Comparison of ENCODE assay signal across 8 mouse cellular contexts in genomic region chr5:35894295-35895047, GRCm38 (mm10). TPM values are rescaled to one million over a fixed set of nuclear protein-coding genes. Genes with fewer than 3 reads are reported as not detected.
DNase-seq lines count a peak whose midpoint lies in the region; ATAC-seq and TF ChIP-seq lines count a peak whose summit lies in the region.

No protein-coding gene starts in this region.

- ATAC-seq in forebrain, embryonic 14.5 days, result no peak
- peak; percentile 2; the same call in 1 of the 2 replicates for ATAC-seq in hindbrain, embryonic 12.5 days (ENCODE audit: low FRiP score)
- no peak for ATAC-seq in limb, embryonic 15.5 days (ENCODE audit: insufficient number of reproducible peaks, low FRiP score, low TSS enrichment, low read depth)
- peak; percentile 7; the same call in 1 of the 2 replicates for ATAC-seq in neural tube, embryonic 13.5 days (ENCODE audit: low read depth)

- peak overlapping the region; percentile 83 for H3K4me2 ChIP-seq in forebrain, embryonic 14.5 days (ENCODE audit: low read length)
- peak overlapping the region; percentile 90 for H3K4me2 ChIP-seq in hindbrain, embryonic 12.5 days (replicated peaks)
- H3K4me2 ChIP-seq in limb, embryonic 15.5 days, result peak overlapping the region; percentile 83
- H3K4me2 ChIP-seq in neural tube, embryonic 13.5 days, result peak overlapping the region; percentile 95

- H3K9me3 ChIP-seq in forebrain, embryonic 14.5 days (replicated peaks; ENCODE audit: control insufficient read depth, low read length), result no peaks in the 10 kb centered on the region
- no peaks in the 10 kb centered on the region for H3K9me3 ChIP-seq in hindbrain, embryonic 12.5 days (replicated peaks)
- no peaks in the 10 kb centered on the region for H3K9me3 ChIP-seq in limb, embryonic 15.5 days
- H3K9me3 ChIP-seq in neural tube, embryonic 13.5 days, result no peaks in the 10 kb centered on the region

- TF ChIP-seq POLR2A in spleen, adult 2 months (IDR thresholded peaks at IDR 0.05; ENCODE audit: low read depth, low read length), result no peak

- 0 out of 2 replicates have a peak, but pooled peaks cover 2% of the 10 kb centered on the region for H3K27me3 ChIP-seq in spleen, adult 2 months (ENCODE audit: control insufficient read depth, insufficient read depth, low read length)
- no peaks in the 10 kb centered on the region; the same call in 1 of the 2 replicates for H3K27me3 ChIP-seq in forebrain, embryonic 14.5 days (replicated peaks; ENCODE audit: control insufficient read depth, insufficient read depth, low read length)
- peaks cover 3% of the 10 kb centered on the region; the same call in 1 of the 2 replicates for H3K27me3 ChIP-seq in hindbrain, embryonic 12.5 days
- 0 out of 2 replicates have a peak, but pooled peaks cover 4% of the 10 kb centered on the region for H3K27me3 ChIP-seq in limb, embryonic 15.5 days
- 0 out of 2 replicates have a peak, but pooled peaks cover 3% of the 10 kb centered on the region for H3K27me3 ChIP-seq in neural tube, embryonic 13.5 days

- DNase-seq in spleen, adult 2 months (ENCODE audit: low read depth in 1 of 2, low spot score in 2 of 2), result no peak
- DNase-seq in spleen, adult 18-20 months, result no peak
- peak; percentile 27 for DNase-seq in forebrain, embryonic 14.5 days (ENCODE audit: low spot score)
- DNase-seq in c-Kit-positive CD71-positive TER-119-positive erythroid progenitor cells, embryonic 14.5 days (ENCODE audit: low spot score), result no peak
- DNase-seq in layer of hippocampus, postnatal 25 days (ENCODE audit: extremely low spot score in 1 of 2, low spot score in 1 of 2), result no peak

- H3K36me3 ChIP-seq in spleen, adult 2 months (ENCODE audit: control insufficient read depth, insufficient read depth, low read length), result no peaks in the 10 kb centered on the region
- no peaks in the 10 kb centered on the region for H3K36me3 ChIP-seq in forebrain, embryonic 14.5 days (ENCODE audit: control insufficient read depth, insufficient read depth, low read length)
- no peaks in the 10 kb centered on the region for H3K36me3 ChIP-seq in hindbrain, embryonic 12.5 days
- H3K36me3 ChIP-seq in limb, embryonic 15.5 days, result no peaks in the 10 kb centered on the region
- no peaks in the 10 kb centered on the region for H3K36me3 ChIP-seq in neural tube, embryonic 13.5 days

- no peak overlapping the region for H3K27ac ChIP-seq in spleen, adult 2 months (ENCODE audit: insufficient read depth, low read length)
- H3K27ac ChIP-seq in forebrain, embryonic 14.5 days (ENCODE audit: low read depth, low read length), result no peak overlapping the region; the same call in 1 of the 2 replicates
- peak overlapping the region; percentile 89 for H3K27ac ChIP-seq in hindbrain, embryonic 12.5 days
- H3K27ac ChIP-seq in limb, embryonic 15.5 days, result peak overlapping the region; percentile 85
- H3K27ac ChIP-seq in neural tube, embryonic 13.5 days (replicated peaks), result peak overlapping the region; percentile 86

- H3K4me1 ChIP-seq in spleen, adult 2 months (ENCODE audit: control insufficient read depth, insufficient read depth, insufficient read length), result peaks cover 2% of the 10 kb centered on the region; the same call in 1 of the 2 replicates
- peaks cover 27% of the 10 kb centered on the region for H3K4me1 ChIP-seq in forebrain, embryonic 14.5 days (ENCODE audit: control insufficient read depth, insufficient read depth, low read length)
- H3K4me1 ChIP-seq in hindbrain, embryonic 12.5 days, result peaks cover 49% of the 10 kb centered on the region
- peaks cover 45% of the 10 kb centered on the region for H3K4me1 ChIP-seq in limb, embryonic 15.5 days
- peaks cover 56% of the 10 kb centered on the region for H3K4me1 ChIP-seq in neural tube, embryonic 13.5 days (replicated peaks)

- TF ChIP-seq CTCF in spleen, adult 2 months (IDR thresholded peaks at IDR 0.05; ENCODE audit: extremely low read depth, insufficient read depth, insufficient read length, insufficient replicate concordance), result no peak

- 55% methylated on average over 30 of the region's 30 CpGs for WGBS in spleen, adult 2 months
- 7% methylated on average over 29 of the region's 30 CpGs for WGBS in forebrain, embryonic 14.5 days
- 7% methylated on average over 30 of the region's 30 CpGs for WGBS in hindbrain, embryonic 12.5 days
- 4% methylated on average over 30 of the region's 30 CpGs for WGBS in limb, embryonic 15.5 days
- 8% methylated on average over 30 of the region's 30 CpGs for WGBS in neural tube, embryonic 13.5 days

- peak overlapping the region; percentile 98 for H3K9ac ChIP-seq in forebrain, embryonic 14.5 days (ENCODE audit: low read length)
- peak overlapping the region; percentile 98 for H3K9ac ChIP-seq in hindbrain, embryonic 12.5 days
- peak overlapping the region; percentile 96 for H3K9ac ChIP-seq in limb, embryonic 15.5 days
- peak overlapping the region; percentile 99 for H3K9ac ChIP-seq in neural tube, embryonic 13.5 days

- peak overlapping the region; percentile 71; the same call in 1 of the 2 replicates for H3K4me3 ChIP-seq in spleen, adult 2 months (ENCODE audit: extremely low read depth, insufficient read depth, insufficient read length)
- H3K4me3 ChIP-seq in forebrain, embryonic 14.5 days (ENCODE audit: low read depth, low read length), result peak overlapping the region; percentile 86
- peak overlapping the region; percentile 93 for H3K4me3 ChIP-seq in hindbrain, embryonic 12.5 days
- peak overlapping the region; percentile 97 for H3K4me3 ChIP-seq in limb, embryonic 15.5 days
- peak overlapping the region; percentile 96 for H3K4me3 ChIP-seq in neural tube, embryonic 13.5 days

RNA-seq across cellular contexts. Expression of gene Afap1, which starts 1.4 kb away (rescaled TPM):
- polyA plus RNA-seq in spleen, adult 2 months (2012; rRNA removed), result 4.5 and 5.1 TPM in 2 replicates
- 36.9 and 45.8 TPM in 2 replicates for polyA plus RNA-seq in forebrain, embryonic 14.5 days (2014; fragmentation: Nextera tagmentation; extraction: Ambion mirVana)
- polyA plus RNA-seq in hindbrain, embryonic 12.5 days (2016; fragmentation: Nextera tagmentation; extraction: Ambion mirVana), result 80.4 and 98.4 TPM in 2 replicates
- 21.6 and 23.2 TPM in 2 replicates for polyA plus RNA-seq in limb, embryonic 15.5 days (2015; fragmentation: Nextera tagmentation; extraction: Ambion mirVana)
- 92.2 and 99.6 TPM in 2 replicates for polyA plus RNA-seq in neural tube, embryonic 13.5 days (2015; fragmentation: Nextera tagmentation; extraction: Ambion mirVana)
- total RNA-seq in layer of hippocampus, postnatal 25 days (2021), result 10 to 100 TPM; 24.4 to 39.0 TPM

Comparison
In these comparisons a context has a peak if more than half of its experiments do, and no peak if none do; other contexts are left out.
1. H3K27ac ChIP-seq: peak in hindbrain, embryonic 12.5 days (single experiment), limb, embryonic 15.5 days (single experiment) and neural tube, embryonic 13.5 days (single experiment); none in spleen, adult 2 months (single experiment) and forebrain, embryonic 14.5 days (single experiment).
2. ATAC-seq: peak in hindbrain, embryonic 12.5 days (single experiment) and neural tube, embryonic 13.5 days (single experiment); none in forebrain, embryonic 14.5 days (single experiment) and limb, embryonic 15.5 days (single experiment).
3. Peak in every context shown above with its lines, with median percentiles within 50 percentile points of each other: H3K4me3 ChIP-seq, H3K4me2 ChIP-seq and H3K9ac ChIP-seq.